Mouse (Mus musculus) embryonic facial prominence, embryonic 15.5 days (tissue): Measurements from ENCODE around the gene Fbxo27. TPM values are rescaled to one million over a fixed set of nuclear protein-coding genes. Genes with fewer than 3 reads are reported as not detected.

Source experiments
- polyA plus RNA-seq: library from polyadenylated mRNA; unstranded; fragments of >200 nt; fragmentation: Nextera tagmentation; extraction: Ambion mirVana; gene quantifications from 2 replicates; pipeline ENCODE4 v1.2.1, GENCODE M21; 2015

The Fbxo27 gene
- polyA plus RNA-seq, 1 experiment from 2014 or later, result 9.1 TPM

Other genes starting within 250 kb of the Fbxo27 start
- 4.8 and 5.3 TPM in 2 replicates for gene Lrfn1, start 240.9 kb upstream of the Fbxo27 start, polyA plus RNA-seq
- gene Ifnl2, start 182.4 kb upstream of the Fbxo27 start, polyA plus RNA-seq, result not detected in 2 replicates
- gene Ifnl3, start 170.0 kb upstream of the Fbxo27 start, polyA plus RNA-seq, result not detected in 2 replicates
- gene Sycn, start 152.0 kb upstream of the Fbxo27 start, polyA plus RNA-seq, result not detected in 2 replicates
- gene Nccrp1, start 145.6 kb upstream of the Fbxo27 start, polyA plus RNA-seq, result 2.6 and 4.6 TPM in 2 replicates
- gene Samd4b, start 94.7 kb upstream of the Fbxo27 start, polyA plus RNA-seq, result 32.8 and 34.1 TPM in 2 replicates
- 37.4 and 39.3 TPM in 2 replicates for gene Pak4, start 94.7 kb upstream of the Fbxo27 start, polyA plus RNA-seq
- gene Acp7, start 61.5 kb upstream of the Fbxo27 start, polyA plus RNA-seq, result 1.3 and 1.9 TPM in 2 replicates
- 29.1 and 32.3 TPM in 2 replicates for gene Fbxo17, start 24.0 kb downstream of the Fbxo27 start, polyA plus RNA-seq
- gene Mrps12, start 49.0 kb downstream of the Fbxo27 start, polyA plus RNA-seq, result 122 and 124 TPM in 2 replicates
- 21.9 and 25.3 TPM in 2 replicates for gene Sars2, start 49.1 kb downstream of the Fbxo27 start, polyA plus RNA-seq
- gene Ccer2, start 63.3 kb downstream of the Fbxo27 start, polyA plus RNA-seq, result 128 and 230 TPM in 2 replicates
- gene Sirt2, start 73.9 kb downstream of the Fbxo27 start, polyA plus RNA-seq, result 85.3 and 89.4 TPM in 2 replicates
- 42.8 and 47.1 TPM in 2 replicates for gene Nfkbib, start 74.7 kb downstream of the Fbxo27 start, polyA plus RNA-seq
- gene Rinl, start 96.1 kb downstream of the Fbxo27 start, polyA plus RNA-seq, result 3.8 and 4.7 TPM in 2 replicates
- gene Hnrnpl, start 115.7 kb downstream of the Fbxo27 start, polyA plus RNA-seq, result 211 and 225 TPM in 2 replicates
- gene Ech1, start 132.4 kb downstream of the Fbxo27 start, polyA plus RNA-seq, result 226 and 231 TPM in 2 replicates
- 15.4 and 18.0 TPM in 2 replicates for gene Lgals4, start 141.0 kb downstream of the Fbxo27 start, polyA plus RNA-seq
- 187 and 265 TPM in 2 replicates for gene Lgals7, start 171.0 kb downstream of the Fbxo27 start, polyA plus RNA-seq
- gene Capn12, start 188.6 kb downstream of the Fbxo27 start, polyA plus RNA-seq, result 1.1 and 1.4 TPM in 2 replicates